Mouse (Mus musculus): ENCODE measurements around the gene Sync. TPM values are rescaled to one million over a fixed set of nuclear protein-coding genes. Genes with fewer than 3 reads are reported as not detected.

The Sync gene
- polyA plus RNA-seq, 1 experiment from 2014 or later, result 0.67 TPM

- H3K9ac ChIP-seq (replicated peaks), result no peak overlapping the region
- 65% methylated on average over 7 of the region's 7 CpGs for WGBS
- ATAC-seq, result no peak
Observed at GRCm38 (mm10) chr4:129292831-129293230, 5.4 kb downstream of the Sync start.

GRCm38 (mm10) chr4:129293702-129294101 is 6.3 kb downstream of the Sync start:
- Histone ChIP-seq H3K9me3 (no peaks in the 10 kb centered on the region), H3K4me1 (replicated peaks) (peaks cover 8% of the 10 kb centered on the region), H3K27ac (no peak overlapping the region), H3K4me2 (replicated peaks) (no peak overlapping the region), H3K4me3 (replicated peaks) (no peak overlapping the region), H3K36me3 (no peaks in the 10 kb centered on the region), H3K27me3 (peaks cover 5% of the 10 kb centered on the region), H3K9ac (replicated peaks) (no peak overlapping the region)
- ATAC-seq, result no peak
- WGBS, result 34% methylated on average over 16 of the region's 16 CpGs

More at GRCm38 (mm10) chr4:129292831-129293230, 5.4 kb downstream of the Sync start:
- Histone ChIP-seq H3K36me3 (no peaks in the 10 kb centered on the region), H3K4me3 (replicated peaks) (no peak overlapping the region), H3K4me1 (replicated peaks) (peaks cover 7% of the 10 kb centered on the region), H3K4me2 (replicated peaks) (no peak overlapping the region), H3K27me3 (peaks cover 13% of the 10 kb centered on the region), H3K9me3 (no peaks in the 10 kb centered on the region), H3K27ac (no peak overlapping the region)

- 85% methylated on average over 2 of the region's 2 CpGs for WGBS
- Histone ChIP-seq H3K4me2 (replicated peaks) (no peak overlapping the region), H3K27me3 (peaks cover 3% of the 10 kb centered on the region; the same call in 1 of the 2 replicates), H3K9me3 (no peaks in the 10 kb centered on the region), H3K27ac (no peak overlapping the region), H3K36me3 (no peaks in the 10 kb centered on the region), H3K4me3 (replicated peaks) (no peak overlapping the region), H3K9ac (replicated peaks) (no peak overlapping the region), H3K4me1 (replicated peaks) (peaks cover 15% of the 10 kb centered on the region)
- no peak for ATAC-seq
Observed at GRCm38 (mm10) chr4:129295188-129295587, 7.8 kb downstream of the Sync start.

- H3K4me1 ChIP-seq (replicated peaks), result peaks cover 15% of the 10 kb centered on the region
- no peak overlapping the region for H3K4me3 ChIP-seq (replicated peaks)
- no peak overlapping the region for H3K4me2 ChIP-seq (replicated peaks)
- H3K9ac ChIP-seq (replicated peaks), result no peak overlapping the region
- H3K27ac ChIP-seq, result no peak overlapping the region
- no peak for ATAC-seq
- H3K36me3 ChIP-seq, result no peaks in the 10 kb centered on the region
- WGBS, result 92% methylated on average over 7 of the region's 7 CpGs
- H3K9me3 ChIP-seq, result no peaks in the 10 kb centered on the region
- peaks cover 3% of the 10 kb centered on the region; the same call in 1 of the 2 replicates for H3K27me3 ChIP-seq
Observed at GRCm38 (mm10) chr4:129296066-129296465, 8.6 kb downstream of the Sync start.

- ATAC-seq, result no peak
- no peaks in the 10 kb centered on the region for H3K36me3 ChIP-seq
- no peak overlapping the region for H3K4me2 ChIP-seq (replicated peaks)
- no peak overlapping the region for H3K9ac ChIP-seq (replicated peaks)
- H3K4me1 ChIP-seq (replicated peaks), result peaks cover 15% of the 10 kb centered on the region
- 93% methylated on average over 4 of the region's 4 CpGs for WGBS
- H3K9me3 ChIP-seq, result no peaks in the 10 kb centered on the region
- peaks cover 3% of the 10 kb centered on the region; the same call in 1 of the 2 replicates for H3K27me3 ChIP-seq
- H3K4me3 ChIP-seq (replicated peaks), result no peak overlapping the region
- H3K27ac ChIP-seq, result no peak overlapping the region
Observed at GRCm38 (mm10) chr4:129297724-129298123, 10.3 kb downstream of the Sync start.

- Histone ChIP-seq H3K27me3 (no peaks in the 10 kb centered on the region), H3K9ac (replicated peaks) (no peak overlapping the region), H3K9me3 (no peaks in the 10 kb centered on the region), H3K27ac (no peak overlapping the region), H3K36me3 (no peaks in the 10 kb centered on the region), H3K4me1 (replicated peaks) (peaks cover 15% of the 10 kb centered on the region), H3K4me2 (replicated peaks) (no peak overlapping the region), H3K4me3 (replicated peaks) (no peak overlapping the region)
- 53% methylated on average over 10 of the region's 10 CpGs for WGBS
- no peak for ATAC-seq
Observed at GRCm38 (mm10) chr4:129299121-129299520, 11.7 kb downstream of the Sync start.

- peaks cover 10% of the 10 kb centered on the region for H3K4me1 ChIP-seq (replicated peaks)
- no peaks in the 10 kb centered on the region for H3K27me3 ChIP-seq
- peaks cover 30% of the 10 kb centered on the region for H3K36me3 ChIP-seq
- no peak overlapping the region for H3K27ac ChIP-seq
- no peak for ATAC-seq
- 73% methylated on average over 5 of the region's 5 CpGs for WGBS
- H3K4me3 ChIP-seq (replicated peaks), result no peak overlapping the region
- no peak overlapping the region for H3K4me2 ChIP-seq (replicated peaks)
- no peaks in the 10 kb centered on the region for H3K9me3 ChIP-seq
- no peak overlapping the region for H3K9ac ChIP-seq (replicated peaks)
Observed at GRCm38 (mm10) chr4:129303401-129303800, 16.0 kb downstream of the Sync start.

- Histone ChIP-seq H3K27me3 (no peaks in the 10 kb centered on the region), H3K4me2 (replicated peaks) (no peak overlapping the region), H3K9ac (replicated peaks) (no peak overlapping the region), H3K36me3 (peaks cover 34% of the 10 kb centered on the region), H3K4me3 (replicated peaks) (no peak overlapping the region), H3K27ac (no peak overlapping the region), H3K9me3 (no peaks in the 10 kb centered on the region), H3K4me1 (replicated peaks) (peaks cover 6% of the 10 kb centered on the region; the same call in 1 of the 2 replicates)
- ATAC-seq, result no peak
- WGBS, result 93% methylated on average over 9 of the region's 9 CpGs
Observed at GRCm38 (mm10) chr4:129303816-129304215, 16.4 kb downstream of the Sync start.

GRCm38 (mm10) chr4:129304306-129304705 is 16.9 kb downstream of the Sync start:
- H3K27me3 ChIP-seq, result no peaks in the 10 kb centered on the region
- H3K4me1 ChIP-seq (replicated peaks), result 0 out of 2 replicates have a peak, but pooled peaks cover under 1% of the 10 kb centered on the region
- H3K36me3 ChIP-seq, result peaks cover 39% of the 10 kb centered on the region
- H3K4me2 ChIP-seq (replicated peaks), result no peak overlapping the region
- no peak overlapping the region for H3K9ac ChIP-seq (replicated peaks)
- H3K27ac ChIP-seq, result no peak overlapping the region
- WGBS, result 78% methylated on average over 1 of the region's 1 CpGs
- H3K4me3 ChIP-seq (replicated peaks), result no peak overlapping the region
- ATAC-seq, result no peak
- no peaks in the 10 kb centered on the region for H3K9me3 ChIP-seq

GRCm38 (mm10) chr4:129307936-129308335 is 20.5 kb downstream of the Sync start:
- Histone ChIP-seq H3K4me1 (replicated peaks) (no peaks in the 10 kb centered on the region), H3K4me2 (replicated peaks) (no peak overlapping the region), H3K27me3 (no peaks in the 10 kb centered on the region), H3K36me3 (peaks cover 67% of the 10 kb centered on the region), H3K9ac (replicated peaks) (no peak overlapping the region), H3K27ac (no peak overlapping the region), H3K9me3 (no peaks in the 10 kb centered on the region), H3K4me3 (replicated peaks) (no peak overlapping the region)
- no peak for ATAC-seq
- 92% methylated on average over 1 of the region's 1 CpGs for WGBS

GRCm38 (mm10) chr4:129313886-129314285 is 26.5 kb downstream of the Sync start:
- H3K4me2 ChIP-seq (replicated peaks), result no peak overlapping the region
- H3K4me1 ChIP-seq (replicated peaks), result no peaks in the 10 kb centered on the region
- no peaks in the 10 kb centered on the region for H3K9me3 ChIP-seq
- H3K27me3 ChIP-seq, result no peaks in the 10 kb centered on the region
- H3K36me3 ChIP-seq, result peaks cover 86% of the 10 kb centered on the region
- 88% methylated on average over 3 of the region's 3 CpGs for WGBS
- no peak for ATAC-seq
- H3K27ac ChIP-seq, result no peak overlapping the region
- H3K4me3 ChIP-seq (replicated peaks), result no peak overlapping the region
- H3K9ac ChIP-seq (replicated peaks), result no peak overlapping the region

- H3K9ac ChIP-seq (replicated peaks), result no peak overlapping the region
- H3K4me3 ChIP-seq (replicated peaks), result no peak overlapping the region
- H3K4me2 ChIP-seq (replicated peaks), result no peak overlapping the region
- H3K27ac ChIP-seq, result no peak overlapping the region
- H3K36me3 ChIP-seq, result peaks cover 78% of the 10 kb centered on the region
- H3K9me3 ChIP-seq, result no peaks in the 10 kb centered on the region
- H3K4me1 ChIP-seq (replicated peaks), result peaks cover 6% of the 10 kb centered on the region; the same call in 1 of the 2 replicates
- ATAC-seq, result no peak
- 97% methylated on average over 1 of the region's 1 CpGs for WGBS
- H3K27me3 ChIP-seq, result no peaks in the 10 kb centered on the region
Observed at GRCm38 (mm10) chr4:129320876-129321275, 33.5 kb downstream of the Sync start.

GRCm38 (mm10) chr4:129322042-129322441 is 34.6 kb downstream of the Sync start:
- peaks cover 77% of the 10 kb centered on the region for H3K36me3 ChIP-seq
- H3K9ac ChIP-seq (replicated peaks), result no peak overlapping the region
- 94% methylated on average over 5 of the region's 5 CpGs for WGBS
- H3K27ac ChIP-seq, result no peak overlapping the region
- no peak overlapping the region for H3K4me3 ChIP-seq (replicated peaks)
- peaks cover 7% of the 10 kb centered on the region for H3K4me1 ChIP-seq (replicated peaks)
- ATAC-seq, result no peak
- no peak overlapping the region for H3K4me2 ChIP-seq (replicated peaks)
- no peaks in the 10 kb centered on the region for H3K9me3 ChIP-seq
- no peaks in the 10 kb centered on the region for H3K27me3 ChIP-seq
